Mouse (Mus musculus): Measurements from ENCODE around the gene Mier3. TPM values are rescaled to one million over a fixed set of nuclear protein-coding genes. Genes with fewer than 3 reads are reported as not detected.

The Mier3 gene
- polyA plus RNA-seq, 2 experiments = 23.3 to 31.2 TPM

- no peaks in the 10 kb centered on the region for H3K36me3 ChIP-seq (ENCODE audit: control insufficient read depth, insufficient read depth, low read length)
- ATAC-seq (ENCODE audit: low FRiP score, low read depth) (no peak), DNase-seq (ENCODE audit: low spot score) (no peak)
- H3K9me3 ChIP-seq (ENCODE audit: control insufficient read depth, low read length) = peaks cover 9% of the 10 kb centered on the region
- no peaks in the 10 kb centered on the region for H3K27me3 ChIP-seq (ENCODE audit: control insufficient read depth, insufficient read depth, low read length)
- TF ChIP-seq POLR2A (IDR thresholded peaks at IDR 0.05; ENCODE audit: borderline replicate concordance, extremely low read depth, insufficient read depth, insufficient read length) = no peak
- no peak overlapping the region for H3K4me3 ChIP-seq (replicated peaks; ENCODE audit: low read length)
- WGBS = 75% methylated on average over 3 of the region's 3 CpGs
- H3K27ac ChIP-seq (replicated peaks; ENCODE audit: low read depth, low read length) = no peak overlapping the region
- H3K9ac ChIP-seq (ENCODE audit: low read depth, low read length, severe bottlenecking) = no peak overlapping the region
- no peaks in the 10 kb centered on the region for H3K4me1 ChIP-seq (ENCODE audit: control insufficient read depth, insufficient read depth, low read length)
- H3K4me2 ChIP-seq (replicated peaks; ENCODE audit: low read depth, low read length, severe bottlenecking) = no peak overlapping the region
Measured at GRCm38 (mm10) chr13:111676841-111677240, 3.9 kb upstream of the Mier3 start.

DNA sequence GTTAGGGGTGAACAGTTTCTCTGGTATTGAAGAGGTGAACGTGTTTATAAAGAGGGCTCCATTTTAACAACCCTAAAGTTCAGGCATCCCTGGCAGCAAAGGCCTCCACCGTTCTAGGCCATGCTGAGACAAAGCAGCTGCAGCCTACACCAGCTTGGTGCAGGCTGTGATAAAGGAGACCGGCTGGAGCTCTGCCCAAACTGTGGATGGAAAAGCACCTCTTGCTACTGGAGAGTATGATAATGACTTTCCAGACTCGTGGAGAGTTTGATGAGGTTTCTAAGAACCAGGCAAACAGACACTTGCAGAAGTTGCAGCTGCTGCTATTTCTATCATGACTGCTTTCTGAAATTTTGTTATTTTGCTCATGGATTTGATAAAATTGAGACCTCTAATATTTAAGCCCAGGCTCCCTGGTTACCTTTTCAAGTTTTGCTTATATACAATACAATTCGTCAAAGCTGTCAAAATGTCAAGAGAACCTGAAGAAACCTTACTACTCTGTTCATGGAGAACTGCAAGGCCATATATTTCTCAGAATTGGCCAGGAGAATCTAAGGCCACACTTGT lies 3.4 kb downstream of the Mier3 start:
- Histone ChIP-seq H3K27ac (replicated peaks; ENCODE audit: low read depth, low read length) (no peak overlapping the region), H3K27me3 (ENCODE audit: control insufficient read depth, insufficient read depth, low read length) (no peaks in the 10 kb centered on the region), H3K9ac (ENCODE audit: low read depth, low read length, severe bottlenecking) (no peak overlapping the region), H3K4me1 (ENCODE audit: control insufficient read depth, insufficient read depth, low read length) (peaks cover 3% of the 10 kb centered on the region; the same call in 1 of the 2 replicates), H3K4me3 (replicated peaks; ENCODE audit: low read length) (no peak overlapping the region), H3K4me2 (replicated peaks; ENCODE audit: low read depth, low read length, severe bottlenecking) (no peak overlapping the region), H3K36me3 (ENCODE audit: control insufficient read depth, insufficient read depth, low read length) (no peaks in the 10 kb centered on the region; the same call in 1 of the 2 replicates), H3K9me3 (ENCODE audit: control insufficient read depth, low read length) (no peaks in the 10 kb centered on the region)
- DNase-seq (ENCODE audit: low spot score) (no peak), ATAC-seq (ENCODE audit: low FRiP score, low read depth) (no peak)
- no peak for TF ChIP-seq POLR2A (IDR thresholded peaks at IDR 0.05; ENCODE audit: borderline replicate concordance, extremely low read depth, insufficient read depth, insufficient read length)
- WGBS = 37% methylated on average over 5 of the region's 5 CpGs

DNA sequence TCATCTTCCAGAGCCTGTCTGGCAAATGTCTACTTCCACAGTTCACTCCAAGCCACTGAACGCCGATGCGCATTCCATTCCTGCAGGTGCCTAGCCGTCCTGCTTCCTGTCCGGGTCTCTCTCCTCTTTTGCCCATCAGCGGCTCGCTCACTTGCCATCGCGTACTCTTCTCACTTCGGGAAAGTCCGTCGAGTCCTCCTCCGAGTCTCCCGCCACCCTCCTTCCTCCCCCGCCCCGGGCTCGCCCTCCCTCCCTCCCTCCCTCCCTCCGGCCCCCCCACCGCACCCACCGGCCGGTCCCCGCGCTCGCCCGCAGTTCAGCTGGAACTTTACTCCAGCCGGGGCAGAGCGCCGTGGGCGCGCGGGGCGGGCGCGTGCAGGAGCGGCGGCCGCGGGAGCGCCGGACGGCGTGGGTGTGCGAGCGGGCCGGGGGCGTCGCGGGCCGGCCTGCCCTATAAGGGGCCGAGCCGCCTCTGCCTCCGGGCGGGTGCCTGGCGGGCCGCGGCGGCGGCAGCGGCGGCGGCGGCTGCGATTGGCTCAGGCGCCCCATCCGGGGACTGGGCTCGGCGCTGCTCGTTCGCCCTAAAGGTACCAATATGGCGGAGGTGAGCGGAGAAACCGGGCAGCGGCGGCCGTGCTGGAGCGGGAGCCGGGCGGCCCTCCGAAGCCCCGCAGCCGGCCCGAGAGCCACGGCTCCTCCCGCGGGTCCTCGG lies 5.1 kb downstream of the Mier3 start:
- peak; percentile 90 for DNase-seq (ENCODE audit: low spot score)
- H3K27me3 ChIP-seq (ENCODE audit: control insufficient read depth, insufficient read depth, low read length) = no peaks in the 10 kb centered on the region
- ATAC-seq (ENCODE audit: low FRiP score, low read depth) = peak; percentile 90
- H3K4me3 ChIP-seq (replicated peaks; ENCODE audit: low read length) = peak overlapping the region; percentile 94
- H3K9me3 ChIP-seq (ENCODE audit: control insufficient read depth, low read length) = no peaks in the 10 kb centered on the region
- peaks cover 3% of the 10 kb centered on the region; the same call in 1 of the 2 replicates for H3K4me1 ChIP-seq (ENCODE audit: control insufficient read depth, insufficient read depth, low read length)
- peak overlapping the region; percentile 98 for H3K27ac ChIP-seq (replicated peaks; ENCODE audit: low read depth, low read length)
- peak overlapping the region; percentile 99 for H3K9ac ChIP-seq (ENCODE audit: low read depth, low read length, severe bottlenecking)
- H3K36me3 ChIP-seq (ENCODE audit: control insufficient read depth, insufficient read depth, low read length) = peaks cover under 1% of the 10 kb centered on the region; the same call in 1 of the 2 replicates
- TF ChIP-seq POLR2A (IDR thresholded peaks at IDR 0.05; ENCODE audit: borderline replicate concordance, extremely low read depth, insufficient read depth, insufficient read length) = peak; percentile 58; the same call in 1 of the 2 replicates
- H3K4me2 ChIP-seq (replicated peaks; ENCODE audit: low read depth, low read length, severe bottlenecking) = peak overlapping the region; percentile 65
- 3% methylated on average over 39 of the region's 86 CpGs for WGBS

GRCm38 (mm10) chr13:111686522-111687284 lies 5.9 kb downstream of the Mier3 start:
- no peaks in the 10 kb centered on the region for H3K9me3 ChIP-seq (ENCODE audit: control insufficient read depth, low read length)
- TF ChIP-seq POLR2A (IDR thresholded peaks at IDR 0.05; ENCODE audit: borderline replicate concordance, extremely low read depth, insufficient read depth, insufficient read length) = no peak
- 0% methylated on average over 18 of the region's 101 CpGs for WGBS
- H3K36me3 ChIP-seq (ENCODE audit: control insufficient read depth, insufficient read depth, low read length) = peaks cover 7% of the 10 kb centered on the region
- H3K4me1 ChIP-seq (ENCODE audit: control insufficient read depth, insufficient read depth, low read length) = peaks cover 3% of the 10 kb centered on the region; the same call in 1 of the 2 replicates
- DNase-seq (ENCODE audit: low spot score) (peak; percentile 5), ATAC-seq (ENCODE audit: low FRiP score, low read depth) (peak; percentile 29)
- peak overlapping the region; percentile 65 for H3K4me2 ChIP-seq (replicated peaks; ENCODE audit: low read depth, low read length, severe bottlenecking)
- no peaks in the 10 kb centered on the region for H3K27me3 ChIP-seq (ENCODE audit: control insufficient read depth, insufficient read depth, low read length)
- peak overlapping the region; percentile 98 for H3K27ac ChIP-seq (replicated peaks; ENCODE audit: low read depth, low read length)
- peak overlapping the region; percentile 94 for H3K4me3 ChIP-seq (replicated peaks; ENCODE audit: low read length)
- H3K9ac ChIP-seq (ENCODE audit: low read depth, low read length, severe bottlenecking) = peak overlapping the region; percentile 99

DNA sequence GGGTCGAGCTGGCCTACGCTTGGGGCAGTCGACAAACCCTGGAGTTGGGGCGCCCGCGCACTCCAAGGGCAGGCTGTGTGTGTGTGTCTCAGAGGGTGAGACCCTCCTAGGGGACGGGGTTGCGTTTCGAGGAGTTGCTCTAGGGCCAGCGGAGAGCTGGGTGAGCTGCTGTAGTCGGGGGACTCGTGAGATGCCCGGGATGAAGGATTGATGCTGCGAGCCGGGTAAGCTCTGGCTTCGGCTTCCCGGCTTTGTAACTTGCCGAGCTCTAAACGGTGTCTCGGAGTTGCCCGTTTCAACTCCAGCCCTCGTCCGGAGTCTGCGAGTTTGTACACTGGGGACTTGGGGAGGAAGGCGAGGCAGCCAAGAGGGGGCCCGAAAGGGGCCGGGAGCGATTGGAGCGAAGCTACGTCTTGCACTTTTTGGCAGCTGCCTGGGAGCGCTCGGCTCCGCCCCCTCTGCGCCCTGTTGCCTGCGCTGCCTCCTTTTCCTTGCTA lies 6.6 kb downstream of the Mier3 start:
- H3K27ac ChIP-seq (replicated peaks; ENCODE audit: low read depth, low read length) = peak overlapping the region; percentile 98
- H3K27me3 ChIP-seq (ENCODE audit: control insufficient read depth, insufficient read depth, low read length) = no peaks in the 10 kb centered on the region
- peak; percentile 86 for ATAC-seq (ENCODE audit: low FRiP score, low read depth)
- TF ChIP-seq POLR2A (IDR thresholded peaks at IDR 0.05; ENCODE audit: borderline replicate concordance, extremely low read depth, insufficient read depth, insufficient read length) = no peak
- H3K9ac ChIP-seq (ENCODE audit: low read depth, low read length, severe bottlenecking) = peak overlapping the region; percentile 99
- peak overlapping the region; percentile 65 for H3K4me2 ChIP-seq (replicated peaks; ENCODE audit: low read depth, low read length, severe bottlenecking)
- peaks cover 3% of the 10 kb centered on the region; the same call in 1 of the 2 replicates for H3K4me1 ChIP-seq (ENCODE audit: control insufficient read depth, insufficient read depth, low read length)
- peak; percentile 91 for DNase-seq (ENCODE audit: low spot score)
- peak overlapping the region; percentile 94 for H3K4me3 ChIP-seq (replicated peaks; ENCODE audit: low read length)
- peaks cover 14% of the 10 kb centered on the region for H3K36me3 ChIP-seq (ENCODE audit: control insufficient read depth, insufficient read depth, low read length)
- 1% methylated on average over 23 of the region's 35 CpGs for WGBS
- no peaks in the 10 kb centered on the region for H3K9me3 ChIP-seq (ENCODE audit: control insufficient read depth, low read length)

Measured in limb, embryonic 14.5 days (tissue).